Mouse (Mus musculus): ENCODE results near the gene Nono.
A peak's percentile ranks its signal among the peaks of the same experiment; 100 is the strongest.

The Nono gene

DNA sequence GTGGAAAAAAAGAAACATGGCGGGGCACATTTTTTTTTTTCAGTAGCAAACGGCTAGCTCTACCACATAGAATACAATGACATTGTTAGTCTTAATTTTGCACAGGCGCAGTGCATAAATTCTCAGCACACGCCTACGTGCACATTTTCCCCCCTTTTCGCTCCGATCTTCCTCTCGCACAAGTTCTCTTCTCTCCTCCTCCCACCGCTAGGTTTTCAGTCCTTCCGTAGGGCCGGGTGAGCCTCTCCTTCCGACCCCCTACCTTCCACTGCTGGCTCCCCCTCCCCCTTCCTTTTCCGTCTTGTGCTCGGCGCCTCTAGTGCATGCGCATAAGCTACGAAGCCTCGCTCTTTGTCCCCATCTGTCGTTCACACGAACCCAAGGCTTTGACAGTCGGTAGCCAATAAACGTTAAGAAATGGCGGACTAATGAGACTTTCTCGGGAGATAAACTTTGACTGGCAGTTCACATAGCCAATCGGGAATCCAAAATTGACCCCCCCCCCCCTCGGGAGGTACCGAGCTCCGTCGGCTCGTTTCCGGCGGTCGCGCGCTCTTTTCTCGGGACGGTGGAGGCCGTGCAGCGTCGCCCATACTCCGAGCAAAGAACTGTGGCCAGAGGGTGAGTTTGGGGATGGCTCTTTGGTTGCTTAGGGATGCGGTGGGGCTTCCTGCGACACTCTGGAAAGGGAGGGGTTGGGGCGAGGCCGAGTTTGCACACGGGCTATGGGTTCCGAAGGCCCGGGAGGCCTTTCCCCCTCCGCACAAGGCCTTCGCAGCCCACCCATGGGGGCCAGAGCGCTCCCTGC lies at the start of gene Nono:
Gene Nono (plus strand): TSS at position 177 of the 808 bp plus-strand sequence.
- DNase-seq = peak; percentile 76

DNA sequence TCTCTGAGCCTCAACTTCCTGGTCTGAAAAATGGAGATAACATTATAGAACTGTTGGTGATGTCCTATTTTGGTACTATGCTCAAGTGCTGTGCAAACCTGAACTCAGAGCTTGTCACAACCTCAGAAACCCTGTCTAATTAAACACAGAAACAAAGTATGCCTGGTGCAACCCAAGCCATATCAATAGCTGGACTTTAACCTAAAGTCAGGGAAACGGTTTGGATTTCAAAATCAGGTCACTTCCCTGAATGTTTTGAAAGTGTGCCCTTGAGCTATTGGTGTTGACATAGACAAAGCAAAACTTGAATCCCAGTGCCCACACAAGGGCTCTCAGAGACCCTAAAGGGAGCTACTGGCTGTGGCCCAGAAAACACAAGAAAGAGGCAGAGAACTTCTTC lies 49.4 kb upstream of the Nono start:
- DNase-seq = no peak

DNA sequence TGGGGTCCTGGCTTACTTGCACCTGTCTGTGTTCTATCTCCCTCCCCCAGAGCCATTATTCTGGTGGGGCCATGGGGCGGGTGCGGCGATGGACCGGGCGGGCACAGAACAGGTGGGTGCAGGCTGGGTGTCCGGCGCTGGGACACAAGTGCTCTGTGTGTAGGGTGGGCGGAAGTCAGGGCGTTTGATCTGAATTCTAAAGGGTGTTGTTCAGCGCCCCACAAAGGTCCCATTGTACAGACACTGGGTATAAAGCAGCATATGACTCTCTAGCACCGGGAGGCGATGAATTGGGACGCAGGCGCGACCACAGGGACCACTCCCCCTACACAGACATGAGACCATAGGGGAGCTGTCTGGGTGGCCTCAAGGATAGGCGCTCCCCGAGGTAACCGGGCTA lies 45.7 kb upstream of the Nono start:
- peak; percentile 4 for DNase-seq

DNA sequence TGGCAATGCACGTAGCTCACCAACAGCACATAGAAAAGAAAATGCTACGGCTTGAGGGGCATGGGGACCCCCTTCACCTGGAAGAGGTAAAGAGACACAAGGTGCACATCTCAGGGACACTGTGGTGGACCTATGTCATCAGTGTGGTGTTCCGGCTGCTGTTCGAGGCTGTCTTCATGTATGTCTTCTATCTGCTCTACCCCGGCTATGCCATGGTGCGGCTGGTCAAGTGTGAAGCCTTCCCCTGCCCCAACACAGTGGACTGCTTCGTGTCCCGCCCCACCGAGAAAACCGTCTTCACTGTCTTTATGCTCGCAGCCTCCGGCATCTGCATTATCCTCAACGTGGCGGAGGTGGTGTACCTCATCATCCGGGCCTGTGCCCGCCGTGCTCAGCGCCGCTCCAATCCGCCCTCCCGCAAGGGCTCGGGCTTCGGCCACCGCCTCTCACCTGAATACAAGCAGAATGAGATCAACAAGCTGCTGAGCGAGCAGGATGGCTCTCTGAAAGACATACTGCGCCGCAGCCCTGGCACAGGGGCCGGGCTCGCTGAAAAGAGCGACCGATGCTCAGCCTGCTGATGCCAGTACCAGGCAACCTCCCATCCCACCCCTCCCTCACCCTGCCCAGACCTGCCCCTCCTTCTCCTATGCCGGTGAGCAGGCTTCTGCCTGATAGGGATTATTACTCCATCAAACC lies 44.5 kb upstream of the Nono start:
- DNase-seq = peak; percentile 13

DNA sequence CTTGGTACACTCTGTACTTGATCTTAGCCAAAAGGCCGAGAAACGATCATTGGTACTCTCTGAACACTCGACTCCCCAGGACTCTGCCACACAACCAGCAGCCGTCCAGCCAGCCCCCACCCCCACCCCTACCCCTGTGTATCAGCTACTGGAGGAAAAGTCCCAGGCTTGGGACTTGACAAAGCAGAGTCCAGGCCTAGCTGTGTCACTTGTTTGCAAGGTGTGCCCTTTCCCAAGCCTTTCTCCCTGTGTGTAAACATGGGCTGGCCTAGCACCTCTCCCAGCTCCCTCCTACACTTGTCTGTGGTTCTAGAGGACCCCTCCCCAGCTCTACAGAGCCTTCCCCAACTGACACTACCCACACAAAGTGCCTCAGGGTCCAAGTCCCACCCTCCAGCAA lies 42.9 kb upstream of the Nono start:
- DNase-seq = no peak

DNA sequence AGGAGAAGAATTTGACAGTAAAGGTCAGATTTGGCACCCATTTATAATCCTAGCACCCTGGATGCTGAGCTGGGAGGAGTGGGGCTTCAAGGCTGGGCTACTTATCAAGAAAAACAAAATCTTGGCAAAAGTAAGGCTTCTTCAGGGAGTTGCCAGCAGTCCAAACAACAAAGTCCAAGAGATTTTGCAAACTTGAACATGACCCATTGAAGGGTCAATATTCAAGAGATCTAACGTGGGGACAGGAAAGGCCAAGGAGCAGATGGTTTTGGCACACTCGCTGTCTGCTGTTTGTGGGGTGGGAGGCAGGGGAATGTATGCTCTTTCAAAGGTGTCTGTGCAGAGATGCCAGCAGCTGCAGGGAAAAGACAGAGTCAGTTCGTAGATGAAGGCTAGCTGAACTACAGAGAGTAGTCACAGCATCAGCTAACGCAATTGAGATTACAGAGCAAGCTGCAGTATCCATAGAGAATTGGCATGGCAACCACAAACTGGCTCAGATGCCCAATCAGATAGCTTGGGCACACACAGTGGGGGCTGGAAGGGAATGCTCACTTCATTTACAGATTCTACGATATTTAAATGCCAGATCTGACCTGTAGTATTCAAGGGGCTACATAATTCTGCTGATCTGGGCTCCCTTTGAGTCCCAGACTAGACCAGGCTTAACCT lies 40.1 kb upstream of the Nono start:
- DNase-seq = no peak

DNA sequence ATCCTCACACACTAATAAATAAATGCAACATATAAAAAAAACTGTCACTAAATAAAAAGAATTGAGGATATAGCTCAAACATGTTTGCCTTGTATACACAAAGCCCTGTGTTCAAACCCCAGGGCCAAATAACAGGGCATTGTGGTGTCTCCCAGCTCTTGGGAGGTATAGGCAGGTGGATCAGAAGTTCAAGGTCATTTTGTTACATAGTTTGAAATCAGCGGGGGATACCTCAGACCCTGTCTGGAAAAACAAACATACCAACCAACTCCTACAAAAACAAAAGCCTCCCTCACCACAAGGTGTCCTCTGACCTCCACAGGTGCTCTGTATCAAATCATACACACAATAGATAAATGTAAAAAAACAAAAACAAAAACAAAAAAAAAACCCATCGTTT lies 34.8 kb upstream of the Nono start:
- no peak for DNase-seq

DNA sequence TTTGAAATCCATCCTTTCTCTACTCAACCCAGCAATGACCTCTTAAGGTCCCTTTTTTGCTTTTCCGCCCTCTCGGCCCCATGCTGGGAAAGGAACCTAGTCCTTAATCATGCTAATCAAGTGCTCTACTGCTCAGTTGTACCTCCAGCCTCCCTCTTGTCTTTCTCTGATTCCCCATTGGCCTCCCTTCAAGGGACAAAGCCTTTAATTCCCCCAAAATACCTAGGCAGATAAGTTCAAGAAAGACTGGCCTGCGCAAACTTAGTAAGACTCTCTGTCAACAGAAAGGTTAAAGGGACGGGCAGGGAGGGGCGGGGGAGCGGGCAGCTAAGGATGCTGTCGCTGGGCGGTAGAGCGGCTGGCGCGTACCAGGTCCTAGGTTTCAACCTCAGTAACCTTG lies 32.7 kb upstream of the Nono start:
- DNase-seq = no peak

DNA sequence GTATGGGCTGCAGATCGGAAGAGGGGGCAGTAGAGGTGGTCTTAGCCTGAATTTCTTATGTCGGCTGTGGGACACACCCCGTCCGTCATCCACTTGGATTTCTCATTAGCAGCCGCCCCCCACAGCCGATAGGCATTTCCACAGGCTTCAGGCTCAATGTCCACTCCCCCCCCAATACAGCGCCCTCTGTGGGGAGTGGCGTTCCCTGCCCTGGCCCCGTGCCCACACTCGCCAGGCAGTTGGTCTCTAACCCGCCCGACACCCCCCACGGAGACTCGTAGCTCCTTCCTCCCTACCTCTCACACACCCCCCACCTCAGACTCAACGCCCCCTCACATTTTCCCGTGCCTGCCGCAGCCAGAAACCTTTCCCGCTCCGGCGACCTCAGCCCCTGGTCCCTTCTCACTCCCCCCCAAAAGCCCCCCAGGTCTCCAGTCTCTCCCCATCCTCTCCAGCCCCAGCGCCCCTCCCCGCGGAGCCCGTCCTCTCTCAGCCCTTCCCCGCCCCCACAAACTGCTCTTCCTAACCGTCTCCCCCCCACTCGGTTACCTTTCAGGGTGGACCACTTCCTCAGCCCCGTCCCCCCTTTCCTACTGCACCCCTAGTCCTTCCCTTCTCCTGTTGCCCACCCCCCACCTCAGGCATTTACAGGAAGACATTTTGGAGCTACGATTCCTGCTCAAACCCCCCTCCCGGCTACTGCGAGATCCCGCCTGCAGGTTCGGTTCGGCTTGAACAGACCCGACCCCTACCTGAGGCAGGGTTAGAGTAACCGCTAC lies 10.0 kb upstream of the Nono start:
- peak; percentile 60 for DNase-seq

DNA sequence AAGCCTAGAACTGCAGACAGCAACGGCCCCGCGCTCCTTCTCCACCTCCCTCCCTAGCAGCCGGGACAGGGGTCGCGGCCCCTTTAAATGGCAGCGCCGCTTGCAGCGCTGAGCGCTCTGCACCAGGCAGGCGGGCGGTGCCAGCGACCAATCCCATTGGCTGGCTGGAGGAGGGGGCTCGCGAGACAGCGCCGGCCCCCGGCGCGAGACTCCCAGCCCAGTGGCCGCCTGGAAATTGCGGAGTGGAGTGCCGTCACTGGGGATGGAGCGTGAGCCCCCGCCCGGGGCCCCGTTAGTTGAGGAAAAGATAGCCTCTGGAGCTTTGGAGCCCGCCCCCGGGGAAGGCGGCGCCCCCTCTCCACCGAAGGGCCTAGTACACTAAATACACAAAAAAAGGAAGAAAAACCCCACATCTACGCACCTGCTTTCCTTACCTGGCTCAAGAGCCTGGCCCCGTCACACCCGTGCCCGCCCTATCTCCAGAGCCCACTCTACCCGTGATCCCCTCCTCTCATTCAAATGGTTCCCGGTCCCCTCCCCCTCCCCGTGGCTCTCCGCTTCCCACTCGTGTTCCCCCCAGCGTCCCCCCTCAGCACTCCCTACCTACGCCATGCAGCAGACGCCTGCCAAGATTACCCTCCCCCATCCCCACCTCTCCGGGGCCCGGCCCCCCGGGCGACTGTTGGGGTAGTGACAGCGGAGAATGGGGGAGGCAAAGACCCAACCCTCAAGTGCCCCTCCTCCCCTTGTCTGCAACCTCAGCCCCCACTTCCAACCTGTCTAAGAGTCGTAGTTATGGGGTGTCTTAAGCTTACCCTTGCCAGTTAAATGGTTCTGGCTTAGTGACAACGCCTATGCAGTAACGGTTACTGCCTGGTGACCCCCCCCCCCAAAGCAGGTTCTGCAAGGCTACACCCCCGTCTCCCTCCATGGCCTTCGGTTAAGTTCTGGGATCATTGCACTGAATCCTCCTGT lies 9.1 kb upstream of the Nono start:
- DNase-seq = peak; percentile 83

DNA sequence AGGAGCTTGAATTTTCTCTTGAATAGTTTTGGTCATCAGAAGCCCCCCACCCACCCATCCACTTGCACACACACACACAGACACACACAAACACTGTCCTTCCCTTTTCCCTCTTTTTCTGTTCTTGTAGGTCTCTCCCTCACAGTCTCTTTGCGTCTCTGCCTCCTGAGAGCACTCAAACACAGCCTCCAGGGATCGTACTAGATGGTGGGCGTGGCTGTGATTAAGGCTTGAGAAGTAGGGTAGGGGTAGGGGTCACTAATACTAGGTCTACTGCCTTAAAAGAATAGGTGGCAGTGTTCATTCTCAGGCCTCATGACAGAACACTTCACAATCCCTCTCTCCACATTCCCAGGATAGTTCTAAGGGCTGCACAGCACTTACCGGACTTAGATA lies 8.4 kb upstream of the Nono start, which contains the start of gene Zmym3:
Gene Zmym3 (minus strand): TSS at position 150 of the 396 bp plus-strand sequence.
- DNase-seq = no peak

DNA sequence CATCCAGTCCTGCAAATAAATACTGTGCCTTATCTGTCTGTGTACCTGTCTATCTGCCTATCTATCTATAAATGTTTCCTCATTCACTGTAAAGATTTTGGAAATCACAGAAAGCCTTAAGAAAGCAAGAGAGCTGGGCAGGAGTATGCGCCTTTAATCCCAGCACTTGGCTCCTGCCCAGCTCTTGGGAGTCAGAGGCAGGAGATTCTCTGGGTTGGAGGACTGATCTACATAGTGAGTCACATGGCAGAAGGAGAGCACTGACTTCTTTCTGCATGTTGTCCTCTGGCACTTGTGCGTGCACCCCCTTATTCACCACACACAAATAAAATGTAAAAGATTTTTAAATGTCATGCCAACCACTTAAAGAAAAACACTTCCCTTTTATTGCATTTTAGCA lies 5.7 kb upstream of the Nono start:
- no peak for DNase-seq

DNA sequence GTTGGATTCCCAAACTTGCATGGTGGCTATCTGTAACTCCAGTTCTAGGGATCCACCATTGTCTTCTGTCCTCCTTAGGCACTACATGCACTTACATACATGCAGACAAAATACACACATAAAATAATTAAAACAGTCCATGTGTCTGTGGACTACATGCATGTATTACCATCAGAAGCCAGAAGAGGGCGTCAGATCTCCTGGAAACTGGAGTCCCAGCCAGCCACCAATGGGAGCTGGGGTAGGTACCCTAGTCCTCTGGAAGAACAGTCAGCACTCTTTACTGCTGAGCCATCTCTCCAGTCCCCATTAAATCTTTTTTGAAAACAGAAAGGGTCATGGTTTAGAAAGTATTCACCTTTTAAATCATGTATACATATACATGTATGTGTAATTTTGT lies 1.3 kb upstream of the Nono start:
- no peak for DNase-seq

DNA sequence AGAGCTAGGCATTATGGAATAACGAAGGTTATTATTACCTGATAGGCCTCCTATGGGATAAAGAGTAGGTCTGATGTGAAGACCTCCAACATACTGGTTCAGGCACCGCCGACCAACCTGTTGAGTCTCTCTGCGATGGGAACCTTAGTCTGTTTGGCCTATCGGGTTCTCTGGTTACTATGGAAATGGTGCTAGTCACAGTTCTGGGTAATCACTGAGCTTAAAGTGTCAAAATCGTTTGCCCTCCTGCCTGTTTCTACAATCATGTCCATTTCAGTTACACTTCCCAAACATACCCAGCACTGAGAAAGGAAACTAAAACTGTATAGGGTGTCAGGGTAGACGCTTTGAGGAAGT lies 355 bp upstream of the Nono start:
- DNase-seq = peak; percentile 10

DNA sequence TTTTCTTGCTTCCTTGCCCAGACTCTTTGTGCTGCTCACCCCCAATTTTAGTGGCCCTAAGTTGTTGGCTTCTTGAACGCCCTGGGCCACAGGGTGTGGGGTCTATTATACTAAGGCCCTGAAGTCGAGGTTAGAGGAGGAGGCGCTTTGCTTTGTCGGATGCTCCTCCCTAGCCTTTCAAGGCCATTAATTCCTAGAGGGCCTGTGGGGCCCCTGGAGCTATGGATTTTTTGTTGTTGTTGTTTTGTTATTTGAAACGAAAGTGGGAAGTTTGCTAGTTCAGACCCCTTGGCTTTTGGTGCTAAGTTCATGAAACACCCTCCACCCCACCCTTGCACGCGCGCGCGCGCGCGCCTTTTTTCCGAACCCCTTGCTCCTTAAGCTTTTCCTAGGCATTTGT lies 858 bp downstream of the Nono start:
- no peak for DNase-seq

DNA sequence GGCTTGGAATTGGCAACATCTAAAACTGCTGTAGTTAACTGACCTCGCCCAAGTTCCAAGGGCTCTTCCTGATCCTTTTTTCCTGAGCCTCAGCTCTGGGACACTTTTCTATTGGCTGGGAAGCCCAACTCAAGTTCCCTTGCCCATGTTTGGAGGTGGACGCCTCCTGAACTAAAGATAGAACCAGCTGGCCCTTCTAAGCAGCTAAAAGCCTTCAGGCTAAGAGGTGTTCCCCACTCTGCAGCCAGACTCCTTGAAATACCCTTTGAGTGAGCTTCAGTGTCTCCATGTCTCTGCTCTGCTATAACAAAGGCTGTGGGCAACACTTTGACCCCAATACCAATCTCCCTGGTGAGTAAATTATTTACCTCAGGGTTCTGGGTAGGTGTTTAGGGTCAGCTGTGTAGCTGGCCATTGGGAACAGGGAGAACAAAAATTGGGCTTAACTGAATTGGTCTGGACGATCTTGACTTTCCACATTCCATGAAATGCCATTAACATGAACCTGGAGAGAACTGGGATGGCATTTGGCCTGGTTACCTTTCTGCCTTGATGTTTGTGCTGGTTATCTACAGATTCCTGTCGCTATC lies 19.9 kb downstream of the Nono start, which contains the start of gene Itgb1bp2:
Gene Itgb1bp2 (plus strand): TSS at position 203 of the 590 bp plus-strand sequence.
- DNase-seq = no peak

DNA sequence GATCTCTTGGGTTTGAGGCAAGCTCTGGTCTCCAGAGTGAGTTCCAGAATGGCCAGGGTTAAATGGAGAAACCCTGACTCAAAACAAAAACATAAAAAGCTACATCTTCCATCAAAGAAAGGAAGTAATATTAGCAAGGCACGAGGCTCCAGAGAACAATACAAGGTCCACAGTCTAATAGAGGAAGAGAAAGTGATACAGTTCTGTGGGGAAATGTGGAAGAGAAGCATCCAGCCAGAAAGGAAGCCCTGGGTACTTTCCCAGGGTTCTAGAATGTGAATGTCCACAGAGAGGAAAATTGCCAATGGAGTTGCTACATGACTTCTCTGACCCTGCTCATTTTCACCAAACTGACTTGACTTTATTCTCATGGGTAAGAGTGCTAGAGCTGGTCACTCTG lies 22.0 kb downstream of the Nono start:
- no peak for DNase-seq

DNA sequence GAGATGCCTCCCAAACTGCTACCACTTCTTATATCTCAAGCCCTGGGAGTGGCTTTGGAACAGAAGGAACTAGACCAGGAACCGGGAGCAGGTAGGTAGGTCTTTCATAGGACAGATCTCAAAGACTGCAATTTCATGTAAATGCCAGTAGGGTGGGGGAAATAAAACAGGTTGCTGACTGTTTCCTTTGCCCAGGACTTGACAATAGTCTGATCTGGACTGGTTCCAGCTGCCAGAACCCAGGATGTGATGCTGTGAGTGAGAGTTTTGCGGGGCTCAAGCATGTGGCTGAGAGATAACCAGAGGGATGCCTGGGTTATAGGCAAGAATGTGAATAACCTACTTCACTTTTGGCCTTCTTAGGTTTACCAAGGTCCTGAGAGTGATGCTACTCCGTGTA lies 22.5 kb downstream of the Nono start:
- no peak for DNase-seq

DNA sequence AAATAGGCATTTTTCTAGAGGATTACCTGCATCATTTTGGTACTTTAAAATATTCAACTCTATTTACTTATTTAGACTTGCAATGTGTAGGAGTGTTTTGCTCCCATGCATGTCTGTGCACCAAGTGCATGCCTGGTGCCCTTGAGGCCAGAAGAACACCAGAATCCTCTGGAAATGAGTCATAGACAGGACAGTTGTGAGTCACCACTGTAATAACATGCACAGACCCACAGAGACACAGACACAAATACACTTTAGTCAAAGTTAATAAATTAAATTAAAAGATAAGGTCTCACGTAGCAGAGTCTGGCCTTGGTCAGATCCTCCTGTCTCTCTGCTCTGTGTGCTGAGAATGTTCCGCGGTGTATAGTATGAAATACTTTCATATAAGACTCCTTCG lies 43.1 kb downstream of the Nono start:
- no peak for DNase-seq

DNA sequence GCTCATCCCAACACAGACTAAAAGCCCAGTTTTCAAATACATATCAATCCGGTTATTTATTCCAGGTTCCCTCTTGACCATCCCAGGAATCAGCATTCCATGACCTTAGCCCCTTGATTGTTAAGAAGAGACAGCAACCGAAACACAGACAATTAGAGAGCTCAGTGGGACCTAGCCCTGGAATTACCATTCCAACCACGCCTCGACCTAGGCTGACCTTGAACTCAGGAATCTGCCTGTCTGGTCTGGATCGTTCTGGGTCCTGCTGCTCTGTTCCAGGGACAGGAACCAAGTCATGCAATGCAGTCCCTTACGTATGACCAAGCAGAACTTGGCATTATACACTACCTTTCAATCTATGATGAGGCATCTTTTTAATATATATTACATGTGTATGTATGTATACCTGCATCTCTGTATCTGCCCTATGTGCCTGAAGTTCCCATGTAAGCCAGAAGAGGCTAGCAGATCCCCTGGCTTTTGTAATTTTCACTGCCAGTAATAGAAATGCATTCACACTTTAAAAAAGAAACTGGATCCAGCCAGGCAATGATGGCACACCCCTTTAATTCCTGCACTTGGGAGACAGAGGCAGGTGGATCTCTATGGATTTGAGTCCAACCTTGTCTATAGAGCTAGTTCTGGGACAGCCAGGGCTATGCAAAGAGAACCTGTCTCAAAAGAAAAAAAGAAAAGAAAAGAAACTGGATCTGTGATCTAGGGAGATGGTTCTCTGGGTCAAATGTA lies 52.7 kb downstream of the Nono start:
- DNase-seq = no peak
